Mouse (Mus musculus) right cerebral cortex, adult 2 months (tissue): ENCODE measurements around the gene Mlph.
A peak's percentile ranks its signal among the peaks of the same experiment; 100 is the strongest.

ENCODE experiments used
- DNase-seq, 2 experiments: peaks; one replicate each; pipeline ENCODE4 v3.0.0; 2021 to 2022; ENCODE audit warnings: low spot score in 2 of 2

The Mlph gene

DNA sequence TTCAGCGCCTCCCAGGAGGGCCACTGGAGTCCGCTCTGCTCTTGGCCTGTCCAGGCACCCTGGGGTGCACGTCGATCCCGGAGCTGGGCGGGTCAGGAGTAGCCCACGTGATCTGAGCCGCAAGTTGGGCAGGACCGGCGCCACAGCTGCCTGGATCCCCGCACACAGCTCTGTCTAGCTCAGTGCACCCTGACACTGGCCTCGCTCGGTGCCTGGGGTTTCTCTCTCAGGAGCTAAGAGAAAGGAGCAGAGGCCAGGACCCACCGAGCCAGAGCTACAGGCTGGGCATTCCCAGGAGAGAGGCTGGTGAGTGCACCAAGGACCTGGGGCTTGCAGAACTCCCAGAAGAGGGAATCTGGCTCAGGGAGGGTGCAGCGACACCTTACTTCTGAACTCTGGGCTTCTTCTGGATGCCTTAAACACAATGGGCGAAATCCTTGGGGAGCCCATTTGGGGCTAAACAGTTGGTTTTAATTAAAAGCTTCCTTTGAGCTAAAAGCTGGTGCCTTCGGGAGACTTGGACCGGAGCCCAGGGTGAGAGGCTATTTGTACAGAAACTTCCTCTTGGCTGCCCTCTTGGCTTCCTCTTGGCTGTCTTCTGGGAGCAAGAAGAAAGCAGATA lies at the start of gene Mlph:
Mlph (plus strand) TSS at position 138 of the 622 bp plus-strand sequence.
- DNase-seq: no peak

DNA sequence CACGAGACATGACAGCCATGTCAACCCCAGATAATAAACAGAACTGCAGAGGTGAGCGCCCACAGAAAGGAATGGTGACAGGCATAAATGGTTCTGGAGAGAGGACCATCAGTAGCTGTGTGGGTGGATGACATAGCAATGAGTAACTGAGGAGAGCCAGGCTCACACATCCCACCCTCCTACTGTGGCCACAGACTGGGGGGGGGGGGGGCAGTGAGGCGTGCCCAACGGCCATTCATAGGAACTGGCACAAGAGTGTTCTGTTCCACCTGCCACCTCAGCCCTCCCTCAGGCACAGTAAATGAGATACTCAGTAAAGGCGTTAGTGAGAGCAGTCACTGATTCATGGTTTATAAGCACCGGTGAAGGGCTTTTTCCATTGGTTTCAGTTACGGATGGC lies 48.2 kb upstream of the Mlph start:
- DNase-seq: no peak

DNA sequence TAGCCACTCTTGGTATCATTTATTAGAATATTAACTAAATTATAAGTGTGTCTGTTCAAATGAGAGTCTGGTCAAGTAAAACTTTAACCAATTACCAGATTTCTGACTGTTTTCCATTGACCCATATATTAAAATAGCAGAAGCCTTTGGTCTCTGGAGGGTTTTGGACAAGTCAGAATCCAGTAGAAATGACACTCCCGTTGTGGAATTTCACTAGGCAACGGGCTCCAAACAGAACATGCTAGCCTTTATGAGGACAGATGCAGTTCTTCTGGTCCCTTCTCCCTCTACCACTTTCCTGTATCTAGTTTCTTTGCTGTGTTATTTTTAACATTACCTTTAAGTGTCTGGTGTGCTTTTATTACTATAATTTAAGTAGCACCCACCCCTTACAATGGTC lies 44.3 kb upstream of the Mlph start:
- DNase-seq: no peak

DNA sequence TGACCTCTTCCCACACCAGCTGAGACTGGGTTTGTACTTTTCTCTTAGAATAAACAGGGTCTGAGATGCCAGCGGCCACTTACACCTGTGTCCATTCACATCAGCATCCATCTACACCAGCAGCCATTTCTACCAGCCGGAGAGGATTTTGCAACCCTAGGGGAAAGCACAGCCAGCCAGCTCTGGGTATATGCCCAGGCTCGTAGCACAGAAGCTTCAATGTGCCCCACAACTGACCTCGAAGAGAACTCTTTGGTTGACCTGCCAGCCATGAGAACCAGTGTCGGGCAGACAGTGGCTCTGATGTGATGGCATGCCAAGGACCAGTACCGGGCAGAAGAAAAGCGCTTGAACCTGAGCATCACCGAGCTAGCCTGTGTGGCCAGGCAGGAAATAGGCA lies 39.5 kb upstream of the Mlph start:
- no peak for DNase-seq

DNA sequence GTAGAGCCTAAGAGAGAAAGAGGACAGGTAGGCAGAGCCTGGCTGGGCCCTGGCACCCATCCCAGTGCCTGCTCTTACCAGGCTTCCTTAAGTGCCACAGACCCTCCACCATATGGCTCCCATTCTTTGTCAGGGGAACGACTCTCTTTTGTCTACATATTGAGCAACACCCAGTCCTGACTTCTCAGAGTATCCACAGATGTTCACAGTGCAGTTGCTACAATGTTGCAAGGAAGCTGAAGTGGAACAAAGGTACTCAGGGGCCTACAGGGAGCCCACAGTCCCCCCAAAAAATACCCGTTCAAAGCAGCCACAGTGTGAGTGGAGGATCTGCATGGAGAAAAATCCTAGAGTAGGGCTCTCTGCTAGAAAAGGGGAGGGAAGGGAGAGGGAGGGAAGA lies 38.9 kb upstream of the Mlph start:
- DNase-seq: no peak

DNA sequence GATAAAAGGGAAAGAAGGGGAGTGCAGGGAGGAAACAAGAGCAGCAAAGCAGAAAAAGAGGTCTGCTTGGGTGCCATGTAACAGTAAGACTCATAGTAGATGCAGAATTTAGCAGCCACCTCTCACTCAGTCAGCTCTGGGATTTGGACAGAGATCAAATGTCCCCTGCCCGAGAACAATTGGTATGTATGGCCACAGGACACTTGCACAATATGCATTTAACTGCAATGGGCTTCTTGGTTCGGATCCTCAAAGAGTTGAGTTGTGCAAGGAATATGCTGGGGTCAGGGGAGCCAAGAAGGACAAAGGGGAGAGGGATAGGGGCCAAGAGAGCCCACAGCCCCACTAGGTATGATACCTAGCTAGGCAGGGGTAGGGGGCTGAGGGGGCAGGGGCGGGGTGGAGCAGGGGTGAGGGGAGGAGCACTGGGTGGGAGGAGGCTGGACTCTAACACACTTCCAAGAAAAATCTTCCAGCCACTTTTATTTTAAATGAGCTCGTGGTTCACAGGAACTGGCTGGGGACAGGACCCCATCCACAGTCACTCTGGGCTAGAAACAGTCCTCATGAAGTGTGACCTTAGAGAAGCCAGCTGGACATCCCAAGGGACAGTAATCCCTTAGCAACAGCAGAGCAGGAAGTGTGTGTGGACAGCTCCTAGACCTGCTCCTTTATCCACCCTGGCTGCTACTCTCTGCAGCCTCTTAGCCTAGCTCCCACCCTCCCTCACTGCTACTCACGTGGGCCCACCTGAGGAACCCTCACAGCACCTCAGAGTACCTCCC lies 38.2 kb upstream of the Mlph start:
- DNase-seq: no peak

DNA sequence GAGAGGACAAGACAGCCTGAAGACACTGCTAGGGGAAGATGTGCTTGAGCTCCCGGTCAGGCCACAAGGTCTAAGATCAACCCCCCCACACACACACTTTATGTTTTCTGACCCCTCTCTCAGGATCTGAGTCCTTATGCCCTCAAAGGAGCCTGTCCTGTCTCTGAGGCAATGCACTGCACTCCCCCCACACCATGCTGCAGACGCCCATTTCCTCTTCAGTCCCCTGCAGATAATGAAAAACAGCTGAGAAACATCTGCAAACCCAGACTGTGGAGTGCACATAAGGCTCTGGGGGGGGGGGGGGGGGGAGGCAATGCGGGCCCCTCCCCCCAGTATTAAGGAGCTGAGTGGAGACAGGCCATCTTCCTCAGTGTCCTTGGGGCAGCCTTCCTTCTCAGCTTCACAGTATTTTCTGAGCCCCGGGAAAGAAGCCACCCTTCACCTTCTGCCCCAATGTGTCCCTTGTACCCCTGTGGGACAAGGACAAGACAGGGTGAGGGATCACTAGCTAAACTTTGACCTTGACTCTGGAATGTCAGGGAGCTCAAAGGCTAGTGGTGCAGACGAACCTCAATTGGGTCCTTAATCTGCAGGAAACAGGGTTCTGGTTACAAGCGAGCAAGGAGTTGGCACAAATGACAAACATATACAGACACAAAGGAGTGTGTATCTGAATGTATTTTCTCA lies 29.0 kb upstream of the Mlph start:
- DNase-seq: no peak

DNA sequence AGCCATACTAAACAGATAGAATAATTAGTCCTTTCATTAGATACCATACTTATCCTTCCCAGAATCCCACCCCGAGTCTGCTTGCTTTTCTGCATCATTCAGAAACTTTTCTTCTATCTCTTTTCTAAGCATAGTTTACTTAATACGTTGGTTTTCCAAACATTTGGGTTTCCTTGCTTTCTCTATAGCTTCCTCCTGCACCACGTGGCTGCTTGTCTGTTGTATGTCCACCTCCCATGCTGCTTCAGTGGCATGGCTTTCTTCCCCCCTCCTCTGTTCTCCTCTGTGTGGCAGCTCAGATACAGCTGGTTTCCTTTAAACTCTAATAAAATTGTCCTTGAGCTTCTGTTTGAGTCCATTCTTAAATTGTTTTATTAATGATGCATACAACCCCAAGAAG lies 20.4 kb upstream of the Mlph start:
- no peak for DNase-seq

DNA sequence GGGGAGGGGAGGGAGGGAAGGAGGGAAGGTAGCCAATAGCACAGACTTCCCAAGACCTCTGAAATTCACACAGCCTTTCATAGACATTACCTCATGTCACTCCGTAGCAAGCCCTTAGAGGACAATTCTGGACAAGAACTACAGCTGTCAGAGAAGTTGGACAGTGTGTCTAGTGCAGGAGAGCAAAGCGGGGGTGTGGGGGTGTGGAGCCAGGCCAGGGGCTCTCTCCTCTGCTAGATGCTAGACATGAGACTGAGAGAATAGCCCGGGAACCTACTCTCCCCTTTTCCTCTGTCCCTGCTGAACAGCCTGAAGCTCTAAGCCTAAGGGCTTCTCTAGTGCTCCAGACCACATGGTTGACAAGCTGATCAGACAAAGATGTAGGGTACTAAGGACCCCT lies 19.9 kb upstream of the Mlph start:
- no peak for DNase-seq

DNA sequence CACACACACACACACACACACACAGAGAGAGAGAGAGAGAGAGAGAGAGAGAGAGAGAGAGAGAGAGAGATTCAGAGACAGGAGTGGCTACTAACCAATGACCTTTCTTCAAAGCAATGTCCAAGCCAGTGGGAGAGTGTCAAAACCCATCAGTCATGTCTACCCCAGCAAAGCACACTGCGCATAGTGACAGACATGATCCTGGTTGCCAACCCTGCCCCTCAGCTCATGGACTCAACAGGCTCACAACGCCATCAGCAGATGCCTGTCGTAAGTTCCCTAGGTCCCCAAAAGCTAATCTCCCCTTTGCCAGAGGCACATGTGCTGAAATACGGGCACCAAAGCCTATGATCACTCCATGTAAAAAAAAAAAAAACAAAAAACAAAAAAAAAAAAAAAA lies 18.6 kb upstream of the Mlph start:
- DNase-seq: no peak

DNA sequence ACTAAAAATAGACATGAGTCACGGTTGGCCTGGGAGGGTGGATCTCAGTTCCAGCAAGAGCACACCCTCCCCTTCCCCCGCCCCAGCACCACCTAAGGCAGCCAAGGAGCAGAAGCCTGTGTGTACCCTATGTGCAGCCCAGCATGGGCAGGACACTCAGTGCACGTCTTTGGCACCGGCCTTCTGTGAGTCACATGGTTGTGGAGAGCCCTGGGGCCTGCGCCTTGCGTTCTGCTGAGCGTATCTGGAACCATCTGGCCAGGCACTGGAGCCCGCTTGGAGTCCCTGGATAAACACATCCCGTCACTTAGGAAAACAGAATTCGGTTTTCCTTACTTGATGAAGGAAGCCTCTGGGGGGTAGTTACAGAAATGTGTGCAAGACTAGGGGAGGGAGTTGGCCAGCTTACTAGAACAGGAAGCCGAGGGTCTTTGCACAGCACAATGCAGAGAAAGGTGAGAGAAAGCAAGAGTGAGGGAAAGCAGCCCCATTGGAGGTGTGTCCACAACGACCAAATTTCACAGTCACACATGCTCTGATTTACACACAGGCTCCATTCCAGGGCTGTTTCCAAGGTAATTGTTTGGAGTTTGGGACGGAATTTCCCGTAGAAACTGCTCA lies 18.0 kb upstream of the Mlph start:
- DNase-seq: no peak

DNA sequence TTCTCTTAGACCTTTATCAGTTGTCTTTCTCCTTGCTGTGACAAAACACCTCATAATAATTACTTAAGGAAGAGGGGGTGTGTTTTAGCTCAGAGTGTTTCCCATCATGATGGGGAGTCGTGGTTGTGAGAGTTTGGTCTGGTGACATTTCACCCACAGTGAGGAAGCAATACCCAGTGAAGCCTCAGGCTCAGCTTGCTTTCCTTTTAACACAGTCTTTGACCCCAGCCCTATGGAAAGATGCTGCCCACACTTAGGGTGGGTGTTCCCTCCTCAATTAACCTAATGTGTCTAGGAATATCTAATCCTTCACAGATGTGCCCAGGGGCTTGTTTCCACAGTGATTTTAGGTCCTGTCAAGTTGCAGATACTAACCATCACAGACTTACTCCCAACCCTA lies 16.9 kb upstream of the Mlph start:
- no peak for DNase-seq

DNA sequence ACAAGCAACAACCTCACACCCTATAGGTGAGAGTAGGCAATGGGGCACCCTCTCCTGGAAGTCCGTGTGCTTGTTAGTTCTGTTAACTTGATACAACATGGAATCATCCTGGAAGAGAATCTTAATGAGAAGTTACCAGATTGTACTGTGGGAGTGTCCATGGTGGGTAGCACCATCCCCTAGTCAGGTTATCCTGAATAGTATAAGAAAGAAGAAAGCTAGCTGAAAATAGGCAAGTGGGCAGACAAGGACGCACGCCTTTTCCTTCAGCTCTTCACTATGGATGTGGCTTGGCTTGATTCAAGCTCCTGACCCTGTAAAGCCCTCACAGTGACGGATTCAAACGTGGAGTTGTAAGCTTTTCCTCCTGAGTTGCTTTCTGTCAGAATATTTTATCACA lies 15.1 kb upstream of the Mlph start:
- DNase-seq: no peak

DNA sequence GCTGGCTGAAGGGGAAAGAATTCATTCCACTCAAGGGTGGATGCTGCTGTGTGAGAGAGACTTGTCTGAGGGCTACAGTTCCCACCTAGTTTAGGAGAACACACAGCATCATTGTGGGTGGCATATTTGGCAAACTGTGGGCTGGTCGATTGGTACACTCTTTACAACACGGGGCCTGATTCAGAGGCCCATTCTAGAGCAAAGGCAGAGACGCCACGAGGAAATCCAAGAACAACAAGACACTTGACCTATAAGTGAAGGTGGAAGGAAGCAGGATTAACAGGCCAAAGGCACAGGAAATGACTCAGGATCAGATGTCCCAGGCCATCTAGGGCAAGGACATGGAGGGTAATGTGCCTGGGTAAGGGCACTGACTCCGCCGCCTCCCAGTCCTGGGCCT lies 14.5 kb upstream of the Mlph start:
- no peak for DNase-seq

DNA sequence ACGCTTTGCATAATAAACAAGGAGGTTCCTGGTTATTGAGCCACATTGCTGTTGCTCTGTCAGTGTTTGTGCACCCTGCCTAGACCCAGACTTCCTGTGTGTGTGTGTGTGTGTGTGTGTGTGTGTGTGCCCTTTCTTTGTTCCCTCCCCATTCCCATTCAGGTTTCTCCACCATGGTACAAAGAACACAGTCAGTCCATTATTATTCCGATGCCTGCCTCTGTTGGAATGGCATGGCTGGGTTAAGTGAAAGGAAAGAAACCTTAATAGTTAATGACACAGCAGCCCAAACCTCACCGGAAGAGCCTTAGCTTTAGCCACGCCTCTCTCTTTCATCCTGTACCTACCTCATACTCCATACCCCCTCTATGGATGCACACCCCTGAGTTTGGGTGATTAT lies 13.6 kb upstream of the Mlph start:
- no peak for DNase-seq

DNA sequence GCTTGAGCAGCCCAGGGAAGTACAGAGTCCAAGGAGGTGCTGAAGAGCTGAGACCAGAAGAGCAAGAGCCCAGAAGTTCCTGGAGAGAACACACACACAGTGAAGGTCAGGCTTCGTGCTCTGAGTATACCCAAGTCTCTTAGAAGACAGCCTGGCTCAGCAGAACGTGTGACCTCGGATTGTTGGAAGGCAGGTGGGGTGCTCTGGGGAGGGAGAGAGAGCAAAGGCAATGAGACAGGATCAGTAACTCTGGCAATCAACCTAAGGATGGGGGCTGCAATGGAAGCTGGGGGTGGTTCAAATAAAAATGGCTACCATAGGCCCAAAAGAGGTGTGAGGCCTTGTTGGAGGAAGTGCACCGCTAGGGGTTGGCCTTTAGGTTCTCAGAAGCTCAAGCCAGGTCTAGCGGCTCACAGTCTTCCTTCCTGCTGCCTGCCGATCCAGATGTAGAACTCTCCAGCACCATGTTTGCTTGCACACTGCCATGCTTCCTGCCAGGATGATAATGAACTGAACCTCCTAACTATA lies 13.1 kb upstream of the Mlph start:
- no peak for DNase-seq

DNA sequence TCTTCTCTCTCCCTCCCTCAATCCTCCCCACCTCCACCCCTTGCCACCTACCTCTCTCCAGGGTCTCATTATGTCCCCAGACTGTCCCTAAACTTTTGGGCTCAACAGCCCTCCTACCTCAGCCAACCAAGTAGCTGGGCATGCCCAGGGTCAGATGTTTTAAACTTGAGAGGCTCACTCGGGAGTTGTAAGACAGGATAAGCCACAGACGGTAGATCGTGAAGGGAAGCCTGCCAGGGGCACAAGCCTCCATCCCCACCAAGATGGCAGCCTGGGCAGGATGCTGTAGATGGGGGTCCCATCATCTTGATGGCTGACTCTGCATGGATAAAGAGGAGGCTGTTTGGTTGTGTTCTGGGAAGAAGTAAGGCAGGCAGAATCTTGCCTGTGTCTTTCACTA lies 12.1 kb upstream of the Mlph start:
- no peak for DNase-seq

DNA sequence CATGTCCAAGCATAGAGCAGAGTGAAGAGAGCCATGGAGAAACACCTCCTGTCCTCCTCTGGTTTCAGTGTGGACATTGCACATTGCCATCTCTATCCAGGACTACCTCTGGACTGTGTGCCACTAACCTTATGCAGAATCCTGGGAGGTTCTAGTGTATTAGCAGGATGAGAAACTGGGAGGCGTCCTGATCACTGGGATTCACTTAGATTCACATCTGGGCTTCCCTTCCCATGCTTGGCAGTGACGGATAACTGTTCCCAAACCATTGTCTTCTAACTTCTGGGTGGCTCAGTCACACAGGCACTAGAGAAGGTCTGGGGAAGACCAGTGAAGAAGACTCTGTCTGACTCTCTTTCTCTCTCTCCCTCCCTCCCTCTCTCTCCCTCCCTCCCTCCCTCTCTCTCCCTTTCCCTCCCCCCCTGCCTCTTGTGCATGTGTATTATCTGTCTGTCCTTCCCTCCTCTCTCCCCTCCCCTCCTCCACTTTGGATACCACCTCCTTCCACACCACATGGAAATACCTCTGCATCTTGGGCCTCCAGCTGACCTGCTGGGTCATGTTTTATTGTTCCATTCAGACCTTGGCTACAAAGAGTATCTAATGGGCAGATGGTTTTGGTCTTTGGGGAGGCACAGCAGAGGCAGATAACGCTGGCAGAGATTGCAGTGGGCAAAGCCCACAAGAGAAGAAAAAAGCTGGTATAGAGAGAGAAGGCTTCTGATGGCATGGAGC lies 11.5 kb upstream of the Mlph start:
- no peak for DNase-seq

DNA sequence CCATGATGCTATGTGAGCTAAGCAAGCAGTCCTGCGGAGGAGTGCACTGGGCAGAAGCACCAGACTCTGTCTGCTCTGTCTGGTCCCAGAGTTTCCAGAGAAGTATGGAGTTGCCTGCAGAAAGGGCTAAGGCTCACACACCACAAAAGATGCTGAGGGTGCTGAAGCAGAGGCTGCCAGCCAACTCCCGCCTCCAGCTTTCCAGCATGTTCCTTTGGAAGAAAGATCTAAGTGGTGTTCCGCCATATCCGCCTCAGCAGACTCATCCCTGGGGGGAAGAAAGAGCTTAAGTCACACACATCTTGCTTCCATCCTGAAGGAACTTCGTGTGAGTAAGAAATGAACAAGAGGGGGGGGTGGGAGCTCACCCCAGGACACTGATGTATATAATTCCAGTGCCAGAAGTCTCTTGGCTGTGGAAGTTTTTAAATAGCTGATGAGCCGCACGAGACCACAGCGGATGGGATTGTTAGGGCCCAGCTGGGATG lies 10.9 kb upstream of the Mlph start:
- DNase-seq: peak; percentile 69 to 74

DNA sequence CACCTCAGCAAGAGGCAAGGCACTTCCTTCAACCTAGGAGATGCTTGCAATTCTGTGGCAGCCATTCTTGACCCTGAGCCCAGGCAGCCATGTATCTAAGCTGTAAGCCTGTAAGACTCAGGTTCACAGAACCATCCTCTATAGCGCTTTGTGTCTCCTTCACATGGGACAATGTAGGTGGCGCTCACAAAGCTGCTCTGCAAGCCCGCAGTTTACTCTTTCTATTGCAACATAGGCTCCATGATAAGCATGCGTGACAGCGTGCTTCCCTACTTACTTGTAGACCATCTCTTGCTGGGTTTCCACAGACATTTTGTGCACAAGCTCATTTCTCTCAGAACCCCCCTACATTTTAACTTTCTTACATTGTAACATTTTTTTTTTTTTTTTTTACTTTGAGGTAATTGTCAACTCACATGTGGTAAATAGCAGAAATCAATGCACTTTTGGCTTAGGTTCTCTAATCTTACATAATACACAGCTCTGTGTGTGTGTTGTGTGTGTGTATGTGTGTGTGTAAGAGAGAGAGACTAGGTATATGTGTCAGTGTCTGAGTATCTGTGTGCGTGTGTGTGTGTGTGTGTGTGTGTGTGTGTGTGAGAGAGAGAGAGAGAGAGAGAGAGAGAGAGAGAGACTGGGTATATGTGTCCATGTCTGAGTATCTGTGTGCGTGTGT lies 10.0 kb upstream of the Mlph start:
- no peak for DNase-seq

DNA sequence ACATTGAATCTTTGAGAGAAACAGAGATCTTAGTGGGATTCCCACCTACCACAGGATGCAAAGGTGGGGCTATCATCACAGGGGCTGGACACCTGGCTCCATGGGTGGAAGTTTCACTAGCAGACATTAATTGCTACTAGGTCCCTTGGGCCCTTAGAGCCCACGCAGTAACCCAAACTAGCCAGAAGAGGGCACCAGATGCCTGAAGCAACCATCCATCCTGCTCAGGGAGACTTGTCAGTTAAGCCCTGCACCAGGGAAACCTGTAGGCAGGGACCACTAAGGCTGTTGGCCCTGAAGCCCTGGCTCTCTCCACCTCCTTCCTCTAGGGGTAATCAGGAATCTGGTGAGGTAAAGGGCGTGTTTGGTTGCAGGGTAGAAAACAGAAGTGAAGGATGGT lies 8.5 kb upstream of the Mlph start:
- DNase-seq: peak; percentile 54 to 71
